Mouse (Mus musculus): Measurements from ENCODE around the gene Olfr893.
"Not testable (repeated sequence)": the region's sequence is repeated elsewhere in the genome, so short reads cannot be mapped to it uniquely, and the experiment has no call there.

Gene Olfr893

GRCm38 (mm10) chr9:38208065-38208464, at the start of gene Olfr893:
TSS of gene Olfr893 (plus strand) at chr9:38208365.
- DNase-seq (ENCODE audit: low read depth), result no peak

GRCm38 (mm10) chr9:38168341-38168740, 39.8 kb upstream of the Olfr893 start:
- not testable (repeated sequence) for DNase-seq (ENCODE audit: low read depth)

GRCm38 (mm10) chr9:38180721-38181120, 27.4 kb upstream of the Olfr893 start, which contains the start of gene Olfr891:
TSS of gene Olfr891 (minus strand) at chr9:38180821.
- DNase-seq (ENCODE audit: low read depth), result no peak

GRCm38 (mm10) chr9:38217755-38218154, 9.6 kb downstream of the Olfr893 start, which contains the start of gene Olfr894:
TSS of gene Olfr894 (plus strand) at chr9:38218055.
- no peak for DNase-seq (ENCODE audit: low read depth)

- DNase-seq (ENCODE audit: low read depth), result no peak
These were observed 44.3 kb downstream of the Olfr893 start, which contains the start of gene Olfr143 for GRCm38 (mm10) chr9:38252474-38252873. TSS of gene Olfr143 (plus strand) at chr9:38252774.

All from fibroblast of lung, adult 2 months (primary cell).